Mouse (Mus musculus) telencephalon, adult 2 months (tissue): ENCODE measurements around the gene Olfr282.

Experiments
- DNase-seq: peaks from one replicate; pipeline ENCODE4 v3.0.0-alpha.2; 2011; ENCODE audit warnings: low read depth, low spot score

The Olfr282 gene

DNA sequence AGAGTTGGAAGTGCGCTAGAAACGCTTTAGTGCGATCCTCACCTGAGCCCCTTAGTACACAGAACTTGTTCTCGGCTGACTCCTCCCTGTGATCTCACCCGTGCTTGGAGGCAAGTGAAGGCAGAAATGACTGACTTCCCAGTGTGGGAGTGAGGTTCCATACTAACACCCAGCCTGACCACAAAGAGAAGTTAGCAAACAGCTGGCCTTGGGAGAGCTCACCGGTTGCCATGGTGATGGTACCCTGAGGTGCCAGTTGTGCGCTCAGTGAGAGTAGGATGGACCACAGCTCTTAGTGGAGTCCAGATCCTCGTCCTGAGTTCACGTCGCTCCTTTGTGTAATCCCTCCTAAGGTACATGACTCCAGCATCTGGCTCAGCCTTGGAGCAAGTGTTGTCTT is 43.9 kb downstream of the Olfr282 start:
- no peak for DNase-seq

DNA sequence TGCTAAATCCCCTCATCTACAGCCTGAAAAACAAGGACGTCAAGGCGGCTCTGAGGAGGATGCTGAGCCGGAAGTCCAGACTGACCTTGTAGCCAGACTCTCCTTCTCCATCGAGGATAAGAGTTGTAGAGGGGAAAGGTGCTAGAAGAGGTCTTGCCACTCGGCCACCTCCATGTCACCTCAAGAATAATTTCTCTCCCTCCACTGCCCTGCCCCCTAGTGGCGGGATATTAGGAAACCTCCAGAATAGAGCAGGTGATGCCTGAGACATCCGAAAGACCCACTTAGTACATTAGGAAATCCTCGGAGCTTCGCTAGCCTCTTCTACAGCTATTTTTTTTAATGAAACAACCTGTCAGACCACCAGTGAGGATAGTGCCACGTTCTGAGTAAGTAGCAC is 44.4 kb downstream of the Olfr282 start:
- DNase-seq, result no peak

DNA sequence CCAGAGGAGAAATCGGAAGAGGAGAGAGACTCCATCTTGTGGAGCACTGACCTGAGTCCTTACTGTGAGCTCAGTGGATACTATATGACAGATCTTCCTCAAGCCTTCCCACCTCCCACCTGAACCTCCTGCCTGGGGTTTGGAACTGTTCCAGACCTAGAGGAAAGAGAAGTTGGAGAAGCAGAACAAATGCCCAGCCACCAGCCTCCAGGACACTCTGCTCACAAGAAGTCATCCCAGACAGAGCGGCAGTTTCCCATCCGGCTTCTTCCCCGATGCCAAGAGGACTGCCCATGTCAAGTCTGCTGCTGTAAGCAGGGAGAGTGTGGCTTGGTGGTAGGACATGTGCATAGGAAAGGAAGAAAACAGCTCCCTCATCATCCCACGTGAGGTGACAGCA is 45.3 kb downstream of the Olfr282 start:
- no peak for DNase-seq

DNA sequence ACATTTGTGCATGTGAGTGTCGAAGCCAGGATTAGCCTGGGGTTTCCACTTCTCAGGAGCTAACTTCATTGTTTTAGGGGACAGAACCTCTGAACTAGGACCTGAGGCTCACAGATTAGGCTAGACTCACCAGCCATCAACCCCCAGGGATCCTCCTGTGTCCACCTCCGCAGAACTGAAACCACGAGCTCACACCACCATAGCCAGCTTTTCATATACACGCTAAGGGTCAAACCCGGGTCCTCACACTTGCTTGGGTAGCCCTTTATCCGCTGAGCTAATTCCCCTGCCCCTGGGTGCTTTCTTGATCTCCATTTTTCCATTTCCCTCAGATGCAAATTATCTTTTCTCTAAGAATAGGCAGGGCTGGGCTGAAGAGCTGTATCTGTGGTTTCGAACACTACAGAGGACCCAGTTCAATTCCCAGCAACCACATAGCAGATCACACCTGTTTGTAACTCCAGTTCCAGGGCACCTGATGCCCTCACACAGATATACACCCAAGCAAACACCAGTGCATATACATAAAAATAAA is 48.6 kb downstream of the Olfr282 start:
- no peak for DNase-seq

DNA sequence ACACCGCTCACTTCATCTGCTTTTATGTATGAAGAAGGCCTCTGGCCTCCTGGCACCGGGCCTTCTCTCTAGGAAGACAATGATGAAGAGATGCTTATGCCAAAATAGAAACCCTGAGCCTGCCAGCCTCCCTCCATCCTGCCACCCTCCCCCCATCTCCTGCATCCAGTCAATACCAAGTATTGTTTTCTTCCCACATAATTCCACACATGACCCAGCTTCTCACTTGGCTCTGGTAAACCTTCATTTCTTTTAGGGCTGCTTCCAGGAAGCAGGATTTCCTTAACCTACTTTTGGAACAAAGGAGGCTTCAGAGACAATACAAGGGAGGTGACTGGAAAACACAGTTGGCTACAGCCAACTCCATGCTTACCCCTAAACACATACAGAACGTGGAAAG is 51.7 kb downstream of the Olfr282 start, which contains the start of gene Lalba:
TSS of gene Lalba (minus strand) at position 21 of the 400 bp plus-strand sequence.
- no peak for DNase-seq

DNA sequence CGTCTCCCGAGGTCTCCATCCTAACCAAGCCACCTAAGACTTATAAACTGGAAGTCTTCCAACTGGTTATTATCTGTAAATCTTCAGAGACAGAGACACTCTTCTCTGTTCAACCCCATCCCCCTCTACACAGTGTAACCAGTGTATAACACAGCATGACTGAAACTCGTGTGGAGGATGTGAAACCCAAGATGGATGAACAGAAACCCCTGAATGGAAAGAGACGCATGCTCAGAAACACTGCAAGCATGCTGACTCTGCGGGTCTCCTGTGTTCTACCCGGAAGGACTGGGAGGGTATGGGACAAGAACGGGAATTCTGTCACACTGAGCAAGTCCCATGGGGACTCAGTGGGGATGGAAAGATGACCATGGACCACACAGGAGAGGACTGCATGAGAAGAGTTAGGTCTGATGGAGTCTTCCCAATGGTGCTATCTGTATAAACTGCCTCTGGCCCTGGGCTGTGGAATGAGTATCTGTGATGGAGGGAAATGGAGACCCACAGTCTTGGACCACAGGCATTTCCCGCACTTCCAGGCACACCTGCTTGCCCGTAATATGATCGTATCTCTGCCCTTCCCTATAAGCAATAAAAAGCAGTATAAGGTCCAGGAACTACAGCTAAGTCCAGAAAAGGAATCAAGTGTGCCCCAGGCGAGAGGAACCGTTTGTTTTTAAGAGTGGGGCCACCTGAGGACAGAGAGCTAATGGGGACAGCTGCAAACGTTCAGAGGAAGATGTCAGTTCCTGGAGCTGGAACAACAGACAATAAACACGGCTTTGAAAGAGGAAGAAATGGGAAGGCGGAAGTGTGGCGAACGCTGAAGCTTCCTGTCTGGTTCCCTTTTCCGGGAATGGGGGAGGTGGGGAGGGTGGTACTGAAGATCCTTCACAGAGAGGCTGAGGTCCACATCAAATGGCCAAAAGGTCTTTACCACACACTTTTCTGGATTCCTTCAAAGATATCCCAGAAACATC is 53.2 kb downstream of the Olfr282 start:
- no peak for DNase-seq

DNA sequence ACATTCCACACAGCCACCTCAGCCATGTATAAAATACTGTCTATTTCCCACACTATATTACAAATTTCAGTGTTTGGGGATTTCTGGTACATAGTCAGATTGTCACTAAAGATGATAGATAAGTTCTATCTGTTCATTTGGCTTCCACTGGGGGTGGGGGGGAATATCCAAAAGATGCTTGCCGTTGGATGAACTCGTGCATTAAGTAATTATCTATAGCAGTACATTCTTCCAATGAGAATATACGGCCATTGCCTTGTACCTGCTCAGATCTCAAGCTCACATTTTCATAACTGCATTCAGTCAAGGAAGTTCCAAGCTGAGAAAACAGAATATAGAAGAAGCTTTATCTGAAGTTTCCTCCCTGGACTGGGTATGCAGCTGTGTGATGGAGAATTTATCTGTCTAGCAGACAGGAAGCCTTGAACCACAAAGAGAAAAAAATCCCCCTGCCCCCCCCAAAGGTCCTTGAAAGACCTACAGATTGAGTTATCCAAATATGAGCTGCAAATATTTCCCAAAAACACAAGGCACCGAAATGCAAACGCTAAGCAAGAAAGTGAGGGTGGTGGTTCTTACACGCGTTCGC is 55.5 kb downstream of the Olfr282 start:
- no peak for DNase-seq
